Mouse (Mus musculus) cortical plate, adult 2 months (tissue): Measurements from ENCODE around the gene Adamts3.

Experiments
- CTCF ChIP-seq: fragments of 200-500 bp; IDR thresholded peaks from 2 replicates; pipeline ENCODE4 v1.5.1; 2011; ENCODE audit warnings: mild to moderate bottlenecking, control low read depth, low read length; ENCODE audit not compliant: insufficient read depth; ENCODE audit errors: extremely low read depth
- POLR2A ChIP-seq: fragments of 200-500 bp; IDR thresholded peaks from 2 replicates; pipeline ENCODE4 v1.6.1; 2011; ENCODE audit warnings: mild to moderate bottlenecking, low read length, control low read depth; ENCODE audit not compliant: insufficient read depth; ENCODE audit errors: extremely low read depth

- TF ChIP-seq POLR2A (no peak), CTCF (no peak)
Measured at GRCm38 (mm10) chr5:89779823-89780222, 103.3 kb downstream of the Adamts3 start.
